Mouse (Mus musculus) thymus, adult 2 months (tissue): ENCODE results near the gene Zdhhc24.

Experiments
- CTCF ChIP-seq: fragments of 200-500 bp; IDR thresholded peaks from 2 replicates; pipeline ENCODE4 v1.5.1; 2012; ENCODE audit warnings: mild to moderate bottlenecking, control low read depth, low read length, moderate library complexity, borderline replicate concordance; ENCODE audit not compliant: control insufficient read depth, poor library complexity, insufficient read depth; ENCODE audit errors: extremely low read depth
- POLR2A ChIP-seq: fragments of 200-500 bp; IDR thresholded peaks from 2 replicates; pipeline ENCODE4 v1.6.1; 2012; ENCODE audit warnings: mild to moderate bottlenecking, low read length, control low read depth, moderate library complexity; ENCODE audit not compliant: control insufficient read depth, poor library complexity, insufficient read depth; ENCODE audit errors: extremely low read depth

- TF ChIP-seq CTCF: no peak
- TF ChIP-seq POLR2A: no peak
Measured at GRCm38 (mm10) chr19:4837049-4837448, 41.4 kb upstream of the Zdhhc24 start.
